Mouse (Mus musculus): ENCODE data around the gene Dnajc11. TPM values are rescaled to one million over a fixed set of nuclear protein-coding genes. Genes with fewer than 3 reads are reported as not detected.

Dnajc11 gene
- polyA plus RNA-seq, 1 experiment from 2014 or later, result 61.5 TPM

DNA sequence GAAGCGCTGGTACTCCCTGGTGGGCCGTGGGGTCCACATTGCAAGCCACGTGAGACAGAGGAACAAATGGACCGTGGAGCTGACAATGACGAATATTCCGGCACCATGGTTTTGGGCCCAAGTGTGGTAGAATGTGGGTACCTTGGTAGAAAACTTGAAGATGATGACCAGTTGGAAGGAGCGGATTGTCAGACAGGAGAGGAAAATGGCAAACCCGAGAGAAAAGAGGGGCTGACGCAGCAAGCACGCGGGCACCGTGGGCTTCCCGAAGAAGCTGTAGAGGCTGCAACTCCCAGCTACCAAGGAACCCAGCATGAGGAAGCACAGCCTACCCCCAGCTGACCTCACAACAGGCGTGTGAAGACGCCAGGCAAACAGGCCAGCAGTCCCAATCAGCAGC is 95.0 kb downstream of the Dnajc11 start:
- ATAC-seq (ENCODE audit: insufficient number of reproducible peaks, low FRiP score, low TSS enrichment, low read depth), result no peak
- WGBS, result 71% methylated on average over 15 of the region's 15 CpGs
- Histone ChIP-seq H3K4me2 (replicated peaks) (peak overlapping the region; percentile 92), H3K4me1 (peaks cover 57% of the 10 kb centered on the region), H3K4me3 (replicated peaks) (peak overlapping the region; percentile 86; the same call in 1 of the 2 replicates), H3K27ac (replicated peaks) (no peak overlapping the region), H3K9me3 (replicated peaks) (no peaks in the 10 kb centered on the region), H3K36me3 (peaks cover 14% of the 10 kb centered on the region), H3K27me3 (no peaks in the 10 kb centered on the region), H3K9ac (0 out of 2 replicates have a peak overlapping the region, but pooled peaks have one; percentile 48)

DNA sequence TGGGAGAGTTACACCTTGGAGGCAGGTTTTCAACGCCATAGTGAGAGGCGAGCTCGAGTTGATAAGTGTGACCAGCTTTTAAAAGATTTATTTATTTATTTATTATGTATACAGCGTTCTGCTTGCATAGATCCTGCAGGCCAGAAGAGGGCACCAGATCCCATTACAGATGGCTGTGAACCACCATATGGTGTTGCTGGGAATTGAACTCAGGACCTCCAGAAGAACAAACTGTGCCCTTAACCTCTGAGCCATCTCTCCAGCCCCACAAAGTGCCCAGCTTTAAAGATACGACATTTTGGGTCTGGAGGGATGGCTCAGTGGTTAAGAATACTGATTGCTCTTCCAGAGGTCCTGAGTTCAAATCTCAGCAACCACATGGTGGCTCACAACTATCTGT is 95.6 kb downstream of the Dnajc11 start:
- ATAC-seq (ENCODE audit: insufficient number of reproducible peaks, low FRiP score, low TSS enrichment, low read depth), result no peak
- H3K9ac ChIP-seq, result no peak overlapping the region
- 30% methylated on average over 5 of the region's 5 CpGs for WGBS
- H3K36me3 ChIP-seq, result peaks cover 8% of the 10 kb centered on the region; the same call in 1 of the 2 replicates
- H3K27me3 ChIP-seq, result no peaks in the 10 kb centered on the region; the same call in 1 of the 2 replicates
- H3K4me3 ChIP-seq (replicated peaks), result no peak overlapping the region
- H3K4me2 ChIP-seq (replicated peaks), result no peak overlapping the region
- peaks cover 55% of the 10 kb centered on the region for H3K4me1 ChIP-seq
- H3K9me3 ChIP-seq (replicated peaks), result no peaks in the 10 kb centered on the region
- H3K27ac ChIP-seq (replicated peaks), result no peak overlapping the region

DNA sequence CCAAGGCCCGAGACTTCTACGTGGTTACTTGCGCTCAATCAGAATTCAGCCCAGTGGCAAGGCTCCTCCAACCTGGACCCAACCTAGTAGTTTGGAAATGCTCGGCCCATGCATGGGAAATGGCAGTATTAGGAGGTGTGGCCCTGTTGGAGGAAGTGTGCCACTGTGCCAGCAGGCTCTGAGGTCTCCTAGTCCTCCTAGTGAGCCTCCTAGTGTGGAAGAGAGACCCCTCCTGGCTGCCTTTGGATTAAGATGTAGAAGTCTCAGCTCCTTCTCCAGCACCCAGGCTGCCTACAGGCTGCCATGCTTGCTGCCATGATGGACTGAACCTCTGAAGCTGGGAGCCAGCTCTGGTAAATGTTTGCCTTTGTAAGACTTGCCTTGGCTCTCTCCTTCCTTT is 96.5 kb downstream of the Dnajc11 start:
- Histone ChIP-seq H3K4me1 (peaks cover 47% of the 10 kb centered on the region), H3K9me3 (replicated peaks) (no peaks in the 10 kb centered on the region), H3K9ac (no peak overlapping the region), H3K4me2 (replicated peaks) (peak overlapping the region; percentile 11), H3K27me3 (no peaks in the 10 kb centered on the region; the same call in 1 of the 2 replicates), H3K27ac (replicated peaks) (peak overlapping the region; percentile 2), H3K36me3 (no peaks in the 10 kb centered on the region), H3K4me3 (replicated peaks) (no peak overlapping the region)
- no peak for ATAC-seq (ENCODE audit: insufficient number of reproducible peaks, low FRiP score, low TSS enrichment, low read depth)
- WGBS, result 58% methylated on average over 4 of the region's 4 CpGs

Other genes starting within 250 kb of the Dnajc11 start
- 76.7 and 77.1 TPM in 2 replicates for gene Camta1, start 71.8 kb upstream of the Dnajc11 start, polyA plus RNA-seq (2015; fragmentation: Nextera tagmentation; extraction: Ambion mirVana)
- gene Thap3, start 55.3 kb downstream of the Dnajc11 start, polyA plus RNA-seq (2015; fragmentation: Nextera tagmentation; extraction: Ambion mirVana), result 53.8 and 60.4 TPM in 2 replicates
- 34.6 and 35.1 TPM in 2 replicates for gene Phf13, start 62.6 kb downstream of the Dnajc11 start, polyA plus RNA-seq (2015; fragmentation: Nextera tagmentation; extraction: Ambion mirVana)
- gene Klhl21, start 75.1 kb downstream of the Dnajc11 start, polyA plus RNA-seq (2015; fragmentation: Nextera tagmentation; extraction: Ambion mirVana), result 18.8 TPM in 2 replicates
- gene Zbtb48, start 94.0 kb downstream of the Dnajc11 start, polyA plus RNA-seq (2015; fragmentation: Nextera tagmentation; extraction: Ambion mirVana), result 20.6 TPM in 2 replicates
- 1.2 TPM in 2 replicates for gene Tas1r1, start 104.9 kb downstream of the Dnajc11 start, polyA plus RNA-seq (2015; fragmentation: Nextera tagmentation; extraction: Ambion mirVana)
- 31.0 and 32.4 TPM in 2 replicates for gene Nol9, start 105.6 kb downstream of the Dnajc11 start, polyA plus RNA-seq (2015; fragmentation: Nextera tagmentation; extraction: Ambion mirVana)
- gene Plekhg5, start 138.8 kb downstream of the Dnajc11 start, polyA plus RNA-seq (2015; fragmentation: Nextera tagmentation; extraction: Ambion mirVana), result 20.8 and 21.3 TPM in 2 replicates
- gene Tnfrsf25, start 182.2 kb downstream of the Dnajc11 start, polyA plus RNA-seq (2015; fragmentation: Nextera tagmentation; extraction: Ambion mirVana), result 1.5 and 2.0 TPM in 2 replicates
- 7.5 TPM in 2 replicates for gene Espn, start 218.7 kb downstream of the Dnajc11 start, polyA plus RNA-seq (2015; fragmentation: Nextera tagmentation; extraction: Ambion mirVana)
- gene Hes2, start 225.2 kb downstream of the Dnajc11 start, polyA plus RNA-seq (2015; fragmentation: Nextera tagmentation; extraction: Ambion mirVana), result 1.6 and 1.9 TPM in 2 replicates
- 65.5 and 77.0 TPM in 2 replicates for gene Acot7, start 244.4 kb downstream of the Dnajc11 start, polyA plus RNA-seq (2015; fragmentation: Nextera tagmentation; extraction: Ambion mirVana)